In the genomic region with DNA sequence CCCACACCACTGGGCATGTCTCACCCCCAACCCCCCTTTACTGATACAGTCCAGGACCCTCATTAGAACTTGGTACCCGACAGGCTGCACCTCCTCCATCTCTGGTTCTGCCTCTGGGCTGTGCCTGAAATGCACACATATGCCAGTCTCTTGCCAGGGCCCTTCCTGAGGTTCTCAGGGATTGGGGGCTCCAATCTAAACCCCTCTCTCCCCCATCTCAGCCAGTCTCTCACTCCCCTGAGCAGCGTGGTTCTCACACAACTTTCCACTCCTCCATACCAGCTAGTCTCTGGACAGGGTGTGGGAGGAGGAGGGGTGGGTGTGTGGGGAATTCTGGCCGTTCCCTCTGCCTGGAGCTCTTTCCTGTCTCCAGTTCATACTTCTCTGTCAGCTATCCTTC, we compare ENCODE assay signal across 9 mouse cellular contexts. TPM values are rescaled to one million over a fixed set of nuclear protein-coding genes. Genes with fewer than 3 reads are reported as not detected.
DNase-seq lines count a peak whose midpoint lies in the region; ATAC-seq and TF ChIP-seq lines count a peak whose summit lies in the region.
"Had no signal": no experiment of that assay in that cellular context is flagged by ENCODE, and none has a peak within 500 bp of the region (broad histone marks: within the 10 kb centered on the region; RNA-seq: fewer than 3 reads in every experiment).

No protein-coding gene starts in this region.

- H3K27ac ChIP-seq in gastrocnemius, adult 2 months = peak overlapping the region; percentile 91
- H3K27ac ChIP-seq in left cerebral cortex, adult 2 months = peak overlapping the region; percentile 84; the same call in 1 of the 2 replicates
- H3K27ac ChIP-seq in forebrain, embryonic 15.5 days (replicated peaks) = 0 out of 2 replicates have a peak overlapping the region, but pooled peaks have one; percentile 4

- WGBS in forebrain, embryonic 15.5 days = 62% methylated on average over 3 of the region's 3 CpGs

- no peak for TF ChIP-seq POLR2A in myocyte (IDR thresholded peaks at IDR 0.05; ENCODE audit: insufficient read length, low read depth)

- no peak overlapping the region for H3K4me2 ChIP-seq in forebrain, embryonic 15.5 days (replicated peaks)
- H3K4me2 ChIP-seq in myocyte (ENCODE audit: low read depth) = peak overlapping the region; percentile 73

- ATAC-seq in forebrain, embryonic 15.5 days (replicated peaks) = no peak

- H3K9ac ChIP-seq in forebrain, embryonic 15.5 days (replicated peaks) = no peak overlapping the region

- H3K79me2 ChIP-seq in myocyte (ENCODE audit: control insufficient read depth, insufficient read depth) = no peaks in the 10 kb centered on the region

- H3K36me3 ChIP-seq in forebrain, embryonic 15.5 days = no peaks in the 10 kb centered on the region
- H3K36me3 ChIP-seq in myocyte (ENCODE audit: control insufficient read depth, insufficient read depth) = no peaks in the 10 kb centered on the region

- no peak for TF ChIP-seq CTCF in gastrocnemius, adult 2 months (IDR thresholded peaks at IDR 0.05)
- no peak for TF ChIP-seq CTCF in left cerebral cortex, adult 2 months (IDR thresholded peaks at IDR 0.05)

- no peak overlapping the region for H3ac ChIP-seq in myocyte (ENCODE audit: control insufficient read depth, insufficient read length)

- H3K4me3 ChIP-seq in gastrocnemius, adult 2 months = no peak overlapping the region; the same call in 1 of the 2 replicates
- no peak overlapping the region for H3K4me3 ChIP-seq in left cerebral cortex, adult 2 months
- no peak overlapping the region for H3K4me3 ChIP-seq in forebrain, embryonic 15.5 days
- H3K4me3 ChIP-seq in myocyte = peak overlapping the region; percentile 35

- no peak for DNase-seq in gastrocnemius, adult 2 months
- no peak for DNase-seq in gastrocnemius, postnatal 36 days
- no peak for DNase-seq in left cerebral cortex, adult 2 months (ENCODE audit: extremely low spot score in 1 of 2, low spot score in 2 of 2)
- DNase-seq in left cerebral cortex, adult 9 months (ENCODE audit: low spot score in 2 of 2) = no peak
- no peak for DNase-seq in T-cell, adult 2 months (ENCODE audit: low spot score)
- no peak for DNase-seq in thymus, postnatal 36 days
- DNase-seq: adrenal gland, postnatal 25 days had no signal

- intact Hi-C loops in gastrocnemius, adult 2 months (cut with DNase I) = no loop called here
- intact Hi-C loops in gastrocnemius, postnatal 36 days (cut with DNase I) = no loop called here
- intact Hi-C loops in left cerebral cortex, adult 2 months (cut with DNase I) = no loop called here

- H3K9me3 ChIP-seq in forebrain, embryonic 15.5 days = no peaks in the 10 kb centered on the region

- no peaks in the 10 kb centered on the region for H3K27me3 ChIP-seq in forebrain, embryonic 15.5 days
- no peaks in the 10 kb centered on the region for H3K27me3 ChIP-seq in myocyte (ENCODE audit: control insufficient read depth, insufficient read depth, insufficient read length)

- H3K4me1 ChIP-seq in forebrain, embryonic 15.5 days = peaks cover 14% of the 10 kb centered on the region

TF ChIP-seq in myocyte, 11 proteins besides CTCF, POLR2A, EP300 and RAD21:
- TF ChIP-seq USF1 (IDR thresholded peaks at IDR 0.05; ENCODE audit: low read depth) = no peak
- TF ChIP-seq TCF12 (IDR thresholded peaks at IDR 0.05; ENCODE audit: insufficient read depth, poor library complexity, severe bottlenecking) = no peak
- TF ChIP-seq E2F4 (IDR thresholded peaks at IDR 0.05; ENCODE audit: insufficient read depth) = no peak
- TF ChIP-seq TCF3 (IDR thresholded peaks at IDR 0.05; ENCODE audit: insufficient read length, low read depth) = no peak
- no peak for TF ChIP-seq CEBPB (IDR thresholded peaks at IDR 0.05; ENCODE audit: insufficient read depth, poor library complexity, severe bottlenecking)
- no peak for TF ChIP-seq MYOG (IDR thresholded peaks at IDR 0.05; ENCODE audit: control insufficient read depth in 1 of 3, insufficient read depth in 1 of 3, insufficient read length in 2 of 3, low read depth in 2 of 3)
- TF ChIP-seq REST (IDR thresholded peaks at IDR 0.05; ENCODE audit: insufficient read depth, insufficient read length) = no peak
- no peak for TF ChIP-seq SRF (IDR thresholded peaks at IDR 0.05; ENCODE audit: control insufficient read depth, insufficient read length, low read depth)
- TF ChIP-seq MAX (IDR thresholded peaks at IDR 0.05; ENCODE audit: low read depth) = no peak
- TF ChIP-seq MYOD1 (IDR thresholded peaks at IDR 0.05; ENCODE audit: control insufficient read depth in 1 of 3, insufficient read length in 2 of 3, low read depth in 2 of 3) = no peak
- no peak for TF ChIP-seq POLR2AphosphoS2 (IDR thresholded peaks at IDR 0.05; ENCODE audit: insufficient read length, low read depth)

RNA-seq across cellular contexts. Expression of a gene that starts 1.0 kb away (rescaled TPM):
- 10 to 100 TPM; 17.5 to 20.7 TPM for total RNA-seq in gastrocnemius, adult 2 months (2021)
- total RNA-seq in gastrocnemius, postnatal 36 days (2021) = 10 to 100 TPM; 14.4 to 18.6 TPM
- 10 to 100 TPM; 10.0 to 11.9 TPM for total RNA-seq in left cerebral cortex, adult 2 months (2021)
- polyA plus RNA-seq in forebrain, embryonic 15.5 days (2015; fragmentation: Nextera tagmentation; extraction: Ambion mirVana) = 5.4 and 5.9 TPM in 2 replicates
- polyA plus RNA-seq in myocyte (2012; fragmentation: generic; extraction: Trizol) = 25.9 TPM

RNA-seq across cellular contexts. Expression of a gene that starts 20.3 kb away (rescaled TPM):
- total RNA-seq in gastrocnemius, adult 2 months (2021) = 1 to 10 TPM in 1 of 2 experiments, under 1 TPM in 1; 0.99 to 1.1 TPM
- total RNA-seq in gastrocnemius, postnatal 36 days (2021) = 1 to 10 TPM; 1.2 to 2.7 TPM
- 1 to 10 TPM in 1 of 2 experiments, under 1 TPM in 1; 0.75 to 1.1 TPM for total RNA-seq in left cerebral cortex, adult 2 months (2021)
- 6.3 and 12.5 TPM in 2 replicates for polyA plus RNA-seq in forebrain, embryonic 15.5 days (2015; fragmentation: Nextera tagmentation; extraction: Ambion mirVana)
- polyA plus RNA-seq in myocyte (2012; fragmentation: generic; extraction: Trizol) = 14.0 TPM

RNA-seq across cellular contexts. Expression of a gene that starts 25.9 kb away (rescaled TPM):
- 10 to 100 TPM; 13.6 to 15.8 TPM for total RNA-seq in gastrocnemius, adult 2 months (2021)
- 10 to 100 TPM; 13.6 to 13.8 TPM for total RNA-seq in gastrocnemius, postnatal 36 days (2021)
- 100 to 1,000 TPM; 104 to 107 TPM for total RNA-seq in left cerebral cortex, adult 2 months (2021)
- polyA plus RNA-seq in forebrain, embryonic 15.5 days (2015; fragmentation: Nextera tagmentation; extraction: Ambion mirVana) = 44.1 and 49.0 TPM in 2 replicates
- polyA plus RNA-seq in myocyte (2012; fragmentation: generic; extraction: Trizol) = 16.5 TPM

Comparison
In these comparisons a context has a peak if more than half of its experiments do, and no peak if none do; other contexts are left out.
1. H3K27ac ChIP-seq: peak in every context shown above with its lines; median percentile 91 in gastrocnemius, adult 2 months; 84 in left cerebral cortex, adult 2 months; 4 in forebrain, embryonic 15.5 days.
2. RNA of a gene that starts 25.9 kb away (total RNA-seq): 104 to 107 TPM in left cerebral cortex, adult 2 months; 13.6 to 15.8 TPM in gastrocnemius, adult 2 months and 13.6 to 13.8 TPM in gastrocnemius, postnatal 36 days; every median in the first group is over 4 times any median in the second.